Mouse (Mus musculus) stomach, embryonic 14.5 days (tissue): Measurements from ENCODE around the gene Dync1h1. TPM values are rescaled to one million over a fixed set of nuclear protein-coding genes. Genes with fewer than 3 reads are reported as not detected.
A peak's percentile ranks its signal among the peaks of the same experiment; 100 is the strongest.

Source experiments
- ATAC-seq: fragments of 200-750 bp; cut with Nextera tagmentation; 2 replicates; pipeline ENCODE4 v1.8.0; 2017; ENCODE audit warnings: low read depth, moderate TSS enrichment; ENCODE audit not compliant: insufficient number of reproducible peaks, insufficient read depth, low FRiP score
- H3K27ac ChIP-seq: fragments of 300-500 bp; sonication (generic); 2 replicates; pipeline ENCODE4 v1.5.1; 2014; ENCODE audit warnings: mild to moderate bottlenecking, low read length, moderate library complexity, mixed read lengths
- H3K27me3 ChIP-seq: fragments of 300-500 bp; sonication (generic); 2 replicates; pipeline ENCODE4 v1.6.1; 2014; ENCODE audit warnings: low read length, control low read depth, mixed read lengths; ENCODE audit not compliant: control insufficient read depth, insufficient read depth
- H3K36me3 ChIP-seq: fragments of 300-500 bp; sonication (generic); 2 replicates; pipeline ENCODE4 v1.6.1; 2014; ENCODE audit warnings: mild to moderate bottlenecking, control low read depth, low read length, moderate library complexity, mixed read lengths; ENCODE audit not compliant: control insufficient read depth, insufficient read depth
- H3K4me1 ChIP-seq: fragments of 300-500 bp; sonication (generic); 2 replicates; pipeline ENCODE4 v1.6.1; 2014; ENCODE audit warnings: low read length, control low read depth, mixed read lengths; ENCODE audit not compliant: control insufficient read depth, insufficient read depth
- H3K4me2 ChIP-seq: fragments of 300-500 bp; sonication (generic); replicated peaks from 2 replicates; pipeline ENCODE4 v1.6.1; 2014; ENCODE audit warnings: low read depth, low read length, control low read depth
- H3K4me3 ChIP-seq: fragments of 300-500 bp; sonication (generic); 2 replicates; pipeline ENCODE4 v1.5.1; 2014; ENCODE audit warnings: low read depth, low read length, control low read depth
- H3K9ac ChIP-seq: fragments of 300-500 bp; sonication (generic); replicated peaks from 2 replicates; pipeline ENCODE4 v1.6.1; 2014; ENCODE audit warnings: low read depth, mild to moderate bottlenecking, control low read depth, low read length, moderate library complexity, mixed read lengths
- H3K9me3 ChIP-seq: fragments of 300-500 bp; sonication (generic); 2 replicates; pipeline ENCODE4 v1.6.1; 2016; ENCODE audit warnings: low read depth, low read length, control low read depth; ENCODE audit not compliant: control insufficient read depth
- WGBS: fragments of 180-500 bp; shearing (Covaris S2); extraction: QIAGEN DNeasy Blood & Tissue Kit; methylation state at CpG from one replicate; pipeline ENCODE4 v1.1.7; 2014; 5-methylcytosine and 5-hydroxymethylcytosine counted together
- polyA plus RNA-seq: library from polyadenylated mRNA; unstranded; fragments of >200 nt; fragmentation: Nextera tagmentation; extraction: Ambion mirVana; gene quantifications from 2 replicates; pipeline ENCODE4 v1.2.1, GENCODE M21; 2014

Dync1h1 gene
- polyA plus RNA-seq, 1 experiment from 2014 or later: 70.6 TPM

- Histone ChIP-seq H3K9ac (no peak overlapping the region), H3K4me1 (no peaks in the 10 kb centered on the region), H3K4me3 (no peak overlapping the region), H3K4me2 (no peak overlapping the region), H3K27me3 (no peaks in the 10 kb centered on the region), H3K36me3 (peaks cover 100% of the 10 kb centered on the region), H3K9me3 (no peaks in the 10 kb centered on the region), H3K27ac (no peak overlapping the region)
- 93% methylated on average over 11 of the region's 11 CpGs for WGBS
- ATAC-seq: no peak
Measured at GRCm38 (mm10) chr12:110630056-110630455, 28.8 kb downstream of the Dync1h1 start.

GRCm38 (mm10) chr12:110636293-110636692 is 35.0 kb downstream of the Dync1h1 start:
- Histone ChIP-seq H3K27me3 (no peaks in the 10 kb centered on the region), H3K4me2 (no peak overlapping the region), H3K27ac (no peak overlapping the region), H3K9me3 (no peaks in the 10 kb centered on the region), H3K4me3 (no peak overlapping the region), H3K4me1 (no peaks in the 10 kb centered on the region), H3K9ac (no peak overlapping the region), H3K36me3 (peaks cover 100% of the 10 kb centered on the region)
- no peak for ATAC-seq
- WGBS: 96% methylated on average over 12 of the region's 12 CpGs

- H3K4me2 ChIP-seq: no peak overlapping the region
- H3K36me3 ChIP-seq: peaks cover 100% of the 10 kb centered on the region
- no peak for ATAC-seq
- no peaks in the 10 kb centered on the region for H3K4me1 ChIP-seq
- H3K9ac ChIP-seq: no peak overlapping the region
- H3K27ac ChIP-seq: no peak overlapping the region
- no peak overlapping the region for H3K4me3 ChIP-seq
- WGBS: 92% methylated on average over 13 of the region's 13 CpGs
- H3K27me3 ChIP-seq: no peaks in the 10 kb centered on the region
- H3K9me3 ChIP-seq: no peaks in the 10 kb centered on the region
Measured at GRCm38 (mm10) chr12:110637507-110638114, 36.4 kb downstream of the Dync1h1 start.

GRCm38 (mm10) chr12:110650241-110650641 is 49.0 kb downstream of the Dync1h1 start:
- Histone ChIP-seq H3K36me3 (peaks cover 92% of the 10 kb centered on the region), H3K27me3 (no peaks in the 10 kb centered on the region), H3K9me3 (no peaks in the 10 kb centered on the region), H3K9ac (no peak overlapping the region), H3K27ac (no peak overlapping the region), H3K4me1 (no peaks in the 10 kb centered on the region), H3K4me2 (no peak overlapping the region), H3K4me3 (no peak overlapping the region)
- ATAC-seq: no peak
- WGBS: 65% methylated on average over 8 of the region's 8 CpGs

GRCm38 (mm10) chr12:110651464-110651863 is 50.2 kb downstream of the Dync1h1 start:
- ATAC-seq: no peak
- H3K36me3 ChIP-seq: peaks cover 92% of the 10 kb centered on the region
- H3K9ac ChIP-seq: no peak overlapping the region
- no peak overlapping the region for H3K4me3 ChIP-seq
- 96% methylated on average over 17 of the region's 17 CpGs for WGBS
- H3K4me2 ChIP-seq: no peak overlapping the region
- H3K27ac ChIP-seq: no peak overlapping the region
- no peaks in the 10 kb centered on the region for H3K9me3 ChIP-seq
- no peaks in the 10 kb centered on the region for H3K4me1 ChIP-seq
- H3K27me3 ChIP-seq: no peaks in the 10 kb centered on the region

GRCm38 (mm10) chr12:110661746-110662145 is 60.5 kb downstream of the Dync1h1 start:
- no peak overlapping the region for H3K27ac ChIP-seq
- H3K4me2 ChIP-seq: no peak overlapping the region
- 93% methylated on average over 14 of the region's 14 CpGs for WGBS
- H3K27me3 ChIP-seq: no peaks in the 10 kb centered on the region
- no peaks in the 10 kb centered on the region for H3K4me1 ChIP-seq
- no peak for ATAC-seq
- H3K4me3 ChIP-seq: no peak overlapping the region
- H3K9ac ChIP-seq: no peak overlapping the region
- H3K36me3 ChIP-seq: peaks cover 96% of the 10 kb centered on the region
- H3K9me3 ChIP-seq: no peaks in the 10 kb centered on the region

GRCm38 (mm10) chr12:110667466-110668077 is 66.3 kb downstream of the Dync1h1 start:
- no peak overlapping the region for H3K4me3 ChIP-seq
- peaks cover 64% of the 10 kb centered on the region for H3K36me3 ChIP-seq
- no peak overlapping the region for H3K4me2 ChIP-seq
- H3K9ac ChIP-seq: no peak overlapping the region
- no peak overlapping the region for H3K27ac ChIP-seq
- no peaks in the 10 kb centered on the region for H3K27me3 ChIP-seq
- H3K9me3 ChIP-seq: no peaks in the 10 kb centered on the region
- no peak for ATAC-seq
- no peaks in the 10 kb centered on the region for H3K4me1 ChIP-seq
- 86% methylated on average over 13 of the region's 13 CpGs for WGBS

GRCm38 (mm10) chr12:110674243-110674642 is 73.0 kb downstream of the Dync1h1 start:
- Histone ChIP-seq H3K27me3 (no peaks in the 10 kb centered on the region), H3K9ac (no peak overlapping the region), H3K4me1 (no peaks in the 10 kb centered on the region), H3K9me3 (no peaks in the 10 kb centered on the region), H3K4me2 (no peak overlapping the region), H3K36me3 (no peaks in the 10 kb centered on the region), H3K27ac (no peak overlapping the region), H3K4me3 (no peak overlapping the region)
- 55% methylated on average over 5 of the region's 5 CpGs for WGBS
- ATAC-seq: no peak

- no peak overlapping the region for H3K9ac ChIP-seq
- H3K9me3 ChIP-seq: no peaks in the 10 kb centered on the region
- no peaks in the 10 kb centered on the region for H3K36me3 ChIP-seq
- ATAC-seq: 0 out of 2 replicates have a peak, but pooled peaks have one; percentile 40
- peaks cover 3% of the 10 kb centered on the region for H3K4me1 ChIP-seq
- H3K27ac ChIP-seq: no peak overlapping the region
- no peak overlapping the region for H3K4me3 ChIP-seq
- no peak overlapping the region for H3K4me2 ChIP-seq
- 28% methylated on average over 7 of the region's 7 CpGs for WGBS
- H3K27me3 ChIP-seq: no peaks in the 10 kb centered on the region
Measured at GRCm38 (mm10) chr12:110681191-110681590, 79.9 kb downstream of the Dync1h1 start.
